23 mouse cellular contexts compared by ENCODE assay signal in the genomic region with DNA sequence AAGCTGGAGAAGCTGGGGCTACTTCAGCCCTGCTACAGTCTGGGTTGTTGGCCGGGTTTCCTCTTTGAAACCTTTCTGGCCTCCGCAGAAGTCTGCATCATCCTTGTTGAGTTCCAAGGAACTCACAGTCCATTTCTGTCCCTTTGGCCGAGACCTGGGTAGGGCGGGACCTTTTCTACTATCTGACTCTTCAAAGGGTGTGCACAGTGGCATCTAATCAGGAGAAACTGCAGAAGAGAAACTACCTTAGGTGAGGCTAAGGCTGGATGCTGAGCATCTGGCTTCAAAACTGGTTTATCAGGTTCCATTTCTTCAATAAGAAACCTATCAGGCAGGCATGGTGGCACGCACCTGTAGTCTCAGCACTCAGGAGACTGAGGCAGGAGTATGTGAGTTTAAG. TPM values are rescaled to one million over a fixed set of nuclear protein-coding genes. Genes with fewer than 3 reads are reported as not detected.
A peak's percentile ranks its signal among the peaks of the same experiment; 100 is the strongest.
DNase-seq lines count a peak whose midpoint lies in the region; ATAC-seq and TF ChIP-seq lines count a peak whose summit lies in the region.
"Had no signal": no experiment of that assay in that cellular context is flagged by ENCODE, and none has a peak within 500 bp of the region (broad histone marks: within the 10 kb centered on the region; RNA-seq: fewer than 3 reads in every experiment).

No protein-coding gene starts in this region.

- intact Hi-C loops in left cerebral cortex, postnatal 25 days (cut with DNase I) = no loop called here

- peaks cover 46% of the 10 kb centered on the region for H3K79me2 ChIP-seq in liver, adult 2 months (ENCODE audit: control insufficient read depth, insufficient read depth, low read length)

- no peak for TF ChIP-seq POLR2A in liver, adult 2 months (IDR thresholded peaks at IDR 0.05; ENCODE audit: extremely low read depth, insufficient read depth, low read length)

- ATAC-seq in erythroblast, adult 5-6 weeks (replicated peaks; ENCODE audit: low FRiP score, poor library complexity, severe bottlenecking) = no peak
- ATAC-seq in intestine, postnatal 0 days = peak; percentile 65
- ATAC-seq in stomach, embryonic 14.5 days (ENCODE audit: insufficient number of reproducible peaks, insufficient read depth, low FRiP score, low read depth) = 0 out of 2 replicates have a peak, but pooled peaks have one; percentile 21
- no peak for ATAC-seq in megakaryocyte progenitor cell, adult 5-6 weeks (replicated peaks; ENCODE audit: poor library complexity)
- ATAC-seq: midbrain, embryonic 13.5 days had no signal

- H3K36me3 ChIP-seq in erythroblast, embryonic 14.5 days (ENCODE audit: control insufficient read depth) = peaks cover 98% of the 10 kb centered on the region
- H3K36me3 ChIP-seq in liver, adult 2 months (ENCODE audit: control insufficient read depth, insufficient read depth, low read length) = no peaks in the 10 kb centered on the region
- H3K36me3 ChIP-seq in intestine, postnatal 0 days (ENCODE audit: control insufficient read depth, insufficient read depth) = no peaks in the 10 kb centered on the region
- H3K36me3 ChIP-seq in stomach, embryonic 14.5 days (ENCODE audit: control insufficient read depth, insufficient read depth, low read length) = no peaks in the 10 kb centered on the region
- H3K36me3 ChIP-seq: forebrain, embryonic 10.5 days; heart, embryonic 10.5 days; limb, embryonic 12.5 days; midbrain, embryonic 13.5 days had no signal

- no peaks in the 10 kb centered on the region for H3K9me3 ChIP-seq in erythroblast, embryonic 14.5 days (ENCODE audit: control insufficient read depth, low read length)
- H3K9me3 ChIP-seq in intestine, postnatal 0 days (ENCODE audit: control insufficient read depth) = no peaks in the 10 kb centered on the region
- no peaks in the 10 kb centered on the region for H3K9me3 ChIP-seq in stomach, embryonic 14.5 days (ENCODE audit: control insufficient read depth, low read depth, low read length)
- H3K9me3 ChIP-seq: forebrain, embryonic 10.5 days; heart, embryonic 10.5 days; limb, embryonic 12.5 days; midbrain, embryonic 13.5 days had no signal

- WGBS in liver, adult 2 months = 76% methylated on average over 5 of the region's 5 CpGs
- 52% methylated on average over 5 of the region's 5 CpGs for WGBS in intestine, postnatal 0 days
- 82% methylated on average over 5 of the region's 5 CpGs for WGBS in stomach, embryonic 14.5 days

- H3K27ac ChIP-seq in liver, adult 2 months (replicated peaks; ENCODE audit: insufficient read depth, low read depth, low read length) = peak overlapping the region; percentile 12; the same call in 1 of the 2 replicates
- no peak overlapping the region for H3K27ac ChIP-seq in intestine, postnatal 0 days (ENCODE audit: low read depth, low read length)
- H3K27ac ChIP-seq in stomach, embryonic 14.5 days (ENCODE audit: low read length) = no peak overlapping the region
- H3K27ac ChIP-seq: forebrain, embryonic 10.5 days; heart, embryonic 10.5 days; hindbrain, embryonic 14.5 days; layer of hippocampus, adult 2 months; limb, embryonic 12.5 days; midbrain, embryonic 13.5 days had no signal

- H3K4me3 ChIP-seq in erythroblast, embryonic 14.5 days (replicated peaks) = peak overlapping the region; percentile 44
- H3K4me3 ChIP-seq in liver, adult 2 months (ENCODE audit: insufficient read depth, low read depth, low read length) = no peak overlapping the region
- no peak overlapping the region for H3K4me3 ChIP-seq in intestine, postnatal 0 days (ENCODE audit: low read depth, low read length)
- H3K4me3 ChIP-seq in stomach, embryonic 14.5 days (ENCODE audit: low read depth, low read length) = no peak overlapping the region
- H3K4me3 ChIP-seq: forebrain, embryonic 10.5 days; heart, embryonic 10.5 days; layer of hippocampus, adult 2 months; limb, embryonic 12.5 days; midbrain, embryonic 13.5 days had no signal

- H3K4me2 ChIP-seq in intestine, postnatal 0 days (replicated peaks; ENCODE audit: low read depth) = no peak overlapping the region
- no peak overlapping the region for H3K4me2 ChIP-seq in stomach, embryonic 14.5 days (replicated peaks; ENCODE audit: low read depth, low read length)
- H3K4me2 ChIP-seq: hindbrain, embryonic 14.5 days; limb, embryonic 12.5 days; midbrain, embryonic 13.5 days had no signal

- TF ChIP-seq CTCF in liver, adult 2 months (IDR thresholded peaks at IDR 0.05; ENCODE audit: low read depth, low read length) = no peak
- TF ChIP-seq CTCF in intestine, postnatal 0 days (IDR thresholded peaks at IDR 0.05; ENCODE audit: low read depth) = no peak

- no peak for DNase-seq in liver, adult 2 months (ENCODE audit: extremely low read depth, low read depth, low spot score)
- DNase-seq in liver = no peak
- no peak for DNase-seq in left cerebral cortex, postnatal 25 days (ENCODE audit: low spot score in 2 of 2)
- DNase-seq: cerebellum, adult 11 months; cerebellum, postnatal 36 days; gastrocnemius, postnatal 14 days; kidney, adult 8-10 months; lung, postnatal 4 days; thymus, adult 2 months had no signal

- H3K27me3 ChIP-seq in erythroblast, embryonic 14.5 days (ENCODE audit: control insufficient read depth) = no peaks in the 10 kb centered on the region
- no peaks in the 10 kb centered on the region for H3K27me3 ChIP-seq in liver, adult 2 months (ENCODE audit: control insufficient read depth, insufficient read depth, low read length)
- no peaks in the 10 kb centered on the region for H3K27me3 ChIP-seq in intestine, postnatal 0 days (replicated peaks; ENCODE audit: control insufficient read depth, insufficient read depth, low read length)
- no peaks in the 10 kb centered on the region for H3K27me3 ChIP-seq in stomach, embryonic 14.5 days (ENCODE audit: control insufficient read depth, insufficient read depth, low read length)
- H3K27me3 ChIP-seq: CH12.LX; limb, embryonic 12.5 days; midbrain, embryonic 13.5 days had no signal

- H3K4me1 ChIP-seq in erythroblast, embryonic 14.5 days (ENCODE audit: control insufficient read depth) = peaks cover 97% of the 10 kb centered on the region
- H3K4me1 ChIP-seq in liver, adult 2 months (ENCODE audit: control insufficient read depth, insufficient read depth, low read length) = peaks cover 62% of the 10 kb centered on the region
- H3K4me1 ChIP-seq in intestine, postnatal 0 days (replicated peaks; ENCODE audit: control insufficient read depth, insufficient read depth, low read length) = 0 out of 2 replicates have a peak, but pooled peaks cover 3% of the 10 kb centered on the region
- H3K4me1 ChIP-seq in stomach, embryonic 14.5 days (ENCODE audit: control insufficient read depth, insufficient read depth, low read length) = no peaks in the 10 kb centered on the region

- no peak overlapping the region for H3K9ac ChIP-seq in liver, adult 2 months (ENCODE audit: low read depth, low read length)
- H3K9ac ChIP-seq in intestine, postnatal 0 days (ENCODE audit: low read depth, low read length) = no peak overlapping the region
- no peak overlapping the region for H3K9ac ChIP-seq in stomach, embryonic 14.5 days (replicated peaks; ENCODE audit: low read depth, low read length)
- H3K9ac ChIP-seq: hindbrain, embryonic 14.5 days; limb, embryonic 12.5 days; midbrain, embryonic 13.5 days had no signal

RNA-seq across cellular contexts. Expression of a gene that starts 9.9 kb away (rescaled TPM):
- polyA plus RNA-seq in erythroblast, embryonic 14.5 days (2012) = 0.05 and 0.06 TPM in 2 replicates
- 2.7 TPM in 1 of 2 replicates, not detected in the other for total RNA-seq in erythroblast, adult 5-6 weeks (2015; ENCODE audit: low replicate concordance)
- total RNA-seq in erythroblast, adult 5-6 weeks (2017; ENCODE audit: low replicate concordance) = 3.7 and 3.9 TPM in 2 replicates
- 0.09 and 0.20 TPM in 2 replicates for total RNA-seq in liver, adult 2 months (2014; rRNA removed)
- 0.04 and 0.13 TPM in 2 replicates for polyA plus RNA-seq in liver, adult 2 months (2012; rRNA removed)
- polyA plus RNA-seq in intestine, postnatal 0 days (2015; fragmentation: Nextera tagmentation; extraction: Ambion mirVana) = 0.08 and 0.09 TPM in 2 replicates
- polyA plus RNA-seq in stomach, embryonic 14.5 days (2014; fragmentation: Nextera tagmentation; extraction: Ambion mirVana) = 0.14 and 0.27 TPM in 2 replicates
- total RNA-seq in left cerebral cortex, postnatal 25 days (2021) = not detected
- total RNA-seq in megakaryocyte progenitor cell, adult 5-6 weeks (2015) = 0.07 and 0.34 TPM in 2 replicates
- total RNA-seq in megakaryocyte progenitor cell, adult 5-6 weeks (2017) = 0.50 and 0.61 TPM in 2 replicates
- total RNA-seq: layer of hippocampus, adult 2 months; left cerebral cortex, adult 18-20 months had no signal
- polyA plus RNA-seq: forebrain, embryonic 10.5 days; heart, embryonic 10.5 days; hindbrain, embryonic 14.5 days; midbrain, embryonic 13.5 days; neural tube, embryonic 14.5 days had no signal

RNA-seq across cellular contexts. Expression of a gene that starts 10.6 kb away (rescaled TPM):
- polyA plus RNA-seq in erythroblast, embryonic 14.5 days (2012) = 120 and 121 TPM in 2 replicates
- total RNA-seq in erythroblast, adult 5-6 weeks (2015; ENCODE audit: low replicate concordance) = 1,733 and 1,940 TPM in 2 replicates
- 3,282 and 3,570 TPM in 2 replicates for total RNA-seq in erythroblast, adult 5-6 weeks (2017; ENCODE audit: low replicate concordance)
- 46.8 and 48.0 TPM in 2 replicates for total RNA-seq in liver, adult 2 months (2014; rRNA removed)
- 29.6 and 40.7 TPM in 2 replicates for polyA plus RNA-seq in liver, adult 2 months (2012; rRNA removed)
- 22.2 TPM in 2 replicates for polyA plus RNA-seq in intestine, postnatal 0 days (2015; fragmentation: Nextera tagmentation; extraction: Ambion mirVana)
- polyA plus RNA-seq in stomach, embryonic 14.5 days (2014; fragmentation: Nextera tagmentation; extraction: Ambion mirVana) = 55.0 and 57.3 TPM in 2 replicates
- 10 to 100 TPM; 32.5 to 42.7 TPM for total RNA-seq in left cerebral cortex, postnatal 25 days (2021)
- 42.5 and 53.5 TPM in 2 replicates for total RNA-seq in megakaryocyte progenitor cell, adult 5-6 weeks (2015)
- 49.7 and 78.9 TPM in 2 replicates for total RNA-seq in megakaryocyte progenitor cell, adult 5-6 weeks (2017)

Comparison
In these comparisons a context has a peak if more than half of its experiments do, and no peak if none do; other contexts are left out.
1. ATAC-seq: peak in intestine, postnatal 0 days (single experiment) and stomach, embryonic 14.5 days (single experiment); none in erythroblast, adult 5-6 weeks (single experiment) and megakaryocyte progenitor cell, adult 5-6 weeks (single experiment).
2. RNA of a gene that starts 10.6 kb away (total RNA-seq): 1,733 to 3,570 TPM in erythroblast, adult 5-6 weeks; 42.5 to 78.9 TPM in megakaryocyte progenitor cell, adult 5-6 weeks, 46.8 to 48.0 TPM in liver, adult 2 months and 32.5 to 42.7 TPM in left cerebral cortex, postnatal 25 days; every median in the first group is over 10 times any median in the second.